Mouse (Mus musculus) ES-E14 (cell line): ENCODE data around the gene Brpf1.

Source experiments
- HCFC1 ChIP-seq: IDR thresholded peaks from 2 replicates; pipeline ENCODE4 v1.6.1; 2012; ENCODE audit warnings: low read length, inconsistent platforms, borderline replicate concordance; ENCODE audit not compliant: insufficient read depth
- MAFK ChIP-seq: IDR thresholded peaks from 2 replicates; pipeline ENCODE4 v1.6.1; 2014; ENCODE audit warnings: mild to moderate bottlenecking, low read depth, low read length, inconsistent platforms; ENCODE audit not compliant: insufficient read depth
- ZC3H11A ChIP-seq: IDR thresholded peaks from 2 replicates; pipeline ENCODE4 v1.6.1; 2012; ENCODE audit warnings: low read depth, mild to moderate bottlenecking, inconsistent platforms, low read length, borderline replicate concordance
- ZNF384 ChIP-seq: IDR thresholded peaks from 2 replicates; pipeline ENCODE4 v1.6.1; 2012; ENCODE audit warnings: low read depth, low read length, inconsistent platforms

DNA sequence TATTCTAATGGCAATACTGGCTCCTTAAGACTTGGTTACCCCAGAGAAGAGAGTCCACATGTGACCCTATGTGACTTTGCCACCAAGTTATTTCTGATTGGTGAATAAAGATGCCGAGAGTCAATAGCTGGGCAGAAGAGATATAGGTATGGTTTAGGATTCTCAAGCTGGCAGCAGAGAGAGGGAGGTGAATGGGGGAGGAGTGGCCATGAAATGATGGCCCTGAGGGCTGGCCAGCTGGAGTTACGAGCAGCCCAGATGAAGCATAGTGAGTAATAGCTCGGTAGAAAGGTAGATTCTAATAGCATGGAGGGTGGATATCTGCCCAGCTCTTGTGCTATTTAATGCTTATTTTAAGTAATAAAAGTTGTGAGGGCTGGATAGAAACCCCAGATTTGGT is 45.9 kb downstream of the Brpf1 start:
- TF ChIP-seq HCFC1 (no peak), ZNF384 (no peak), ZC3H11A (no peak), MAFK (no peak)
